Mouse (Mus musculus) heart, adult 2 months (tissue): ENCODE measurements at regions not wholly inside any gene's neighbourhood (a gene's known extent, or its start where the extent isn't known, plus 50 kb on each side); places are given as distances from the start of the nearest gene placed in this dataset.
A peak's percentile ranks its signal among the peaks of the same experiment; 100 is the strongest.

Source experiments
- DNase-seq, 2 experiments: peaks; one replicate each; pipeline ENCODE4 v3.0.0; 2021
- H3K27ac ChIP-seq: fragments of 200-600 bp; 2 replicates; pipeline ENCODE4 v1.8.1; 2022
- H3K27me3 ChIP-seq: fragments of 200-500 bp; 2 replicates; pipeline ENCODE4 v1.6.1; 2012; ENCODE audit warnings: mild to moderate bottlenecking, low read length, inconsistent platforms, mixed read lengths; ENCODE audit not compliant: control insufficient read depth, insufficient read depth
- H3K36me3 ChIP-seq: fragments of 200-500 bp; 2 replicates; pipeline ENCODE4 v1.6.1; 2012; ENCODE audit warnings: low read length, inconsistent platforms; ENCODE audit not compliant: control insufficient read depth, insufficient read depth
- H3K4me1 ChIP-seq: fragments of 200-500 bp; 2 replicates; pipeline ENCODE4 v1.6.1; 2011; ENCODE audit warnings: low read length; ENCODE audit not compliant: control insufficient read depth, insufficient read depth
- H3K4me3 ChIP-seq: fragments of 200-600 bp; 2 replicates; pipeline ENCODE4 v1.8.1; 2022
- H3K79me2 ChIP-seq: fragments of 200-500 bp; replicated peaks from 2 replicates; pipeline ENCODE4 v1.6.1; 2012; ENCODE audit warnings: mild to moderate bottlenecking, inconsistent platforms, low read length, moderate library complexity, mixed read lengths; ENCODE audit not compliant: control insufficient read depth, insufficient read depth
- H3K9ac ChIP-seq: fragments of 200-500 bp; 2 replicates; pipeline ENCODE4 v1.6.1; 2012; ENCODE audit warnings: low read depth, mild to moderate bottlenecking, control low read depth, inconsistent platforms, low read length, mixed read lengths
- CTCF ChIP-seq: fragments of 200-600 bp; IDR thresholded peaks from 2 replicates; pipeline ENCODE4 v1.8.1; 2022; ENCODE audit warnings: antibody characterized with exemption, mild to moderate bottlenecking, moderate library complexity
- EP300 ChIP-seq: fragments of 200-500 bp; IDR thresholded peaks from 2 replicates; pipeline ENCODE4 v1.6.1; 2011; ENCODE audit warnings: low read depth, low read length, control low read depth; ENCODE audit not compliant: insufficient read depth
- POLR2A ChIP-seq: fragments of 200-500 bp; IDR thresholded peaks from 2 replicates; pipeline ENCODE4 v1.6.1; 2011; ENCODE audit warnings: mild to moderate bottlenecking, low read depth, low read length, control low read depth; ENCODE audit not compliant: insufficient read depth
- whole genome bisulfite sequencing: fragments of 180-500 bp; shearing (Covaris S2); methylation state at CpG from one replicate; pipeline ENCODE4 v1.1.7; 2018; 5-methylcytosine and 5-hydroxymethylcytosine counted together
- intact Hi-C: fragments of 180-260 bp; cut with DNase I; formaldehyde crosslinking; loops from one replicate; pipeline ENCODE4 v1.15.1; 2025

GRCm38 (mm10) chr9:87504673-87505385, 226.2 kb downstream of the Tbx18 start:
- Histone ChIP-seq H3K4me1 (no peaks in the 10 kb centered on the region), H3K4me3 (no peak overlapping the region), H3K9ac (no peak overlapping the region), H3K27ac (no peak overlapping the region), H3K79me2 (no peaks in the 10 kb centered on the region), H3K27me3 (no peaks in the 10 kb centered on the region), H3K36me3 (no peaks in the 10 kb centered on the region)
- intact Hi-C loops, result no loop called here
- TF ChIP-seq POLR2A (no peak), CTCF (no peak), EP300 (no peak)
- DNase-seq, result no peak
- WGBS, result 54% methylated on average over 10 of the region's 10 CpGs

- Histone ChIP-seq H3K79me2 (no peaks in the 10 kb centered on the region), H3K4me1 (no peaks in the 10 kb centered on the region), H3K27ac (no peak overlapping the region), H3K27me3 (no peaks in the 10 kb centered on the region), H3K36me3 (no peaks in the 10 kb centered on the region), H3K9ac (no peak overlapping the region), H3K4me3 (no peak overlapping the region)
- WGBS, result 71% methylated on average over 3 of the region's 3 CpGs
- intact Hi-C loops, result no loop called here
- no peak for TF ChIP-seq EP300
- no peak for TF ChIP-seq POLR2A
- no peak for TF ChIP-seq CTCF
- DNase-seq, result peak; percentile 20 to 38
These were observed 208.8 kb upstream of the Cep162 start for GRCm38 (mm10) chr9:87464141-87464540.

GRCm38 (mm10) chr9:87453261-87453660, 197.9 kb upstream of the Cep162 start:
- Histone ChIP-seq H3K4me1 (no peaks in the 10 kb centered on the region), H3K9ac (no peak overlapping the region), H3K4me3 (no peak overlapping the region), H3K36me3 (no peaks in the 10 kb centered on the region), H3K79me2 (no peaks in the 10 kb centered on the region), H3K27me3 (no peaks in the 10 kb centered on the region), H3K27ac (no peak overlapping the region)
- intact Hi-C loops, result no loop called here
- WGBS, result 56% methylated on average over 2 of the region's 2 CpGs
- no peak for DNase-seq
- no peak for TF ChIP-seq CTCF
- TF ChIP-seq EP300, result no peak
- no peak for TF ChIP-seq POLR2A

- intact Hi-C loops, result no loop called here
- H3K9ac ChIP-seq, result no peak overlapping the region
- no peak overlapping the region for H3K4me3 ChIP-seq
- no peaks in the 10 kb centered on the region for H3K79me2 ChIP-seq
- H3K27me3 ChIP-seq, result no peaks in the 10 kb centered on the region
- DNase-seq, result no peak
- TF ChIP-seq EP300, result no peak
- TF ChIP-seq CTCF, result no peak
- TF ChIP-seq POLR2A, result no peak
- H3K36me3 ChIP-seq, result no peaks in the 10 kb centered on the region
- no peak overlapping the region for H3K27ac ChIP-seq
- H3K4me1 ChIP-seq, result no peaks in the 10 kb centered on the region
- WGBS, result 66% methylated on average over 2 of the region's 2 CpGs
These were observed 197.2 kb upstream of the Cep162 start for GRCm38 (mm10) chr9:87452571-87452970.

GRCm38 (mm10) chr9:87443467-87444235, 188.3 kb upstream of the Cep162 start:
- no peak overlapping the region for H3K9ac ChIP-seq
- no peaks in the 10 kb centered on the region for H3K79me2 ChIP-seq
- WGBS, result 46% methylated on average over 10 of the region's 10 CpGs
- intact Hi-C loops, result no loop called here
- no peaks in the 10 kb centered on the region for H3K4me1 ChIP-seq
- no peak for DNase-seq
- H3K27me3 ChIP-seq, result no peaks in the 10 kb centered on the region
- TF ChIP-seq CTCF, result no peak
- no peak for TF ChIP-seq EP300
- TF ChIP-seq POLR2A, result no peak
- no peaks in the 10 kb centered on the region for H3K36me3 ChIP-seq
- H3K27ac ChIP-seq, result no peak overlapping the region
- no peak overlapping the region for H3K4me3 ChIP-seq

GRCm38 (mm10) chr9:87432072-87432471, 176.7 kb upstream of the Cep162 start:
- H3K4me1 ChIP-seq, result no peaks in the 10 kb centered on the region
- intact Hi-C loops, result no loop called here
- TF ChIP-seq POLR2A (no peak), CTCF (no peak), EP300 (no peak)
- no peak overlapping the region for H3K4me3 ChIP-seq
- H3K9ac ChIP-seq, result no peak overlapping the region
- H3K79me2 ChIP-seq, result no peaks in the 10 kb centered on the region
- H3K27ac ChIP-seq, result no peak overlapping the region
- WGBS, result 77% methylated on average over 8 of the region's 8 CpGs
- H3K27me3 ChIP-seq, result no peaks in the 10 kb centered on the region
- no peak for DNase-seq
- H3K36me3 ChIP-seq, result no peaks in the 10 kb centered on the region
